8 mouse cellular contexts compared by ENCODE assay signal in genomic region chr6:108782526-108783183, GRCm38 (mm10). TPM values are rescaled to one million over a fixed set of nuclear protein-coding genes. Genes with fewer than 3 reads are reported as not detected.
DNase-seq lines count a peak whose midpoint lies in the region; ATAC-seq and TF ChIP-seq lines count a peak whose summit lies in the region.

TSS of gene Arl8b (plus strand) at chr6:108783099.

- H3K4me2 ChIP-seq in kidney, embryonic 15.5 days, result peak within 1 kb of the TSS; percentile 81

- H3K4me1 ChIP-seq in bone marrow macrophage, adult 2 months (ENCODE audit: control insufficient read depth, insufficient read depth, low read length), result peaks cover 30% of the 10 kb centered on the region
- H3K4me1 ChIP-seq in embryonic fibroblast, embryonic 13.5 days (ENCODE audit: control insufficient read depth, insufficient read depth, low read length), result peaks cover 7% of the 10 kb centered on the region
- H3K4me1 ChIP-seq in heart, embryonic 10.5 days, result peaks cover 17% of the 10 kb centered on the region
- peaks cover 21% of the 10 kb centered on the region for H3K4me1 ChIP-seq in kidney, embryonic 15.5 days

- H3K27ac ChIP-seq in bone marrow macrophage, adult 2 months (ENCODE audit: insufficient read depth, low read depth, low read length), result peak within 1 kb of the TSS; percentile 85
- H3K27ac ChIP-seq in embryonic fibroblast, embryonic 13.5 days (ENCODE audit: insufficient read depth, low read length), result peak within 1 kb of the TSS; percentile 39
- H3K27ac ChIP-seq in heart, embryonic 10.5 days, result peak within 1 kb of the TSS; percentile 94
- H3K27ac ChIP-seq in kidney, embryonic 15.5 days, result peak within 1 kb of the TSS; percentile 87

- DNase-seq in A20 (ENCODE audit: low read depth, low spot score) (peak; percentile 97), liver (peak; percentile 95)
- peak; percentile 96 for DNase-seq in heart, embryonic 10.5 days (ENCODE audit: low spot score)
- peak; percentile 96 to 99 for DNase-seq in spleen, postnatal 4 days (ENCODE audit: low spot score in 2 of 2)

- peak; percentile 96 for ATAC-seq in kidney, embryonic 15.5 days (replicated peaks; ENCODE audit: low FRiP score)
- peak; percentile 77 for ATAC-seq in monocyte, adult 5-6 weeks (replicated peaks; ENCODE audit: insufficient number of reproducible peaks, low FRiP score, low TSS enrichment, poor library complexity, severe bottlenecking)

- 9% methylated on average over 36 of the region's 36 CpGs for WGBS in heart, embryonic 10.5 days
- WGBS in kidney, embryonic 15.5 days, result 10% methylated on average over 36 of the region's 36 CpGs

- H3K36me3 ChIP-seq in heart, embryonic 10.5 days, result no peaks in the 10 kb centered on the region
- H3K36me3 ChIP-seq in kidney, embryonic 15.5 days, result no peaks in the 10 kb centered on the region

- no peaks in the 10 kb centered on the region for H3K9me3 ChIP-seq in heart, embryonic 10.5 days
- no peaks in the 10 kb centered on the region for H3K9me3 ChIP-seq in kidney, embryonic 15.5 days (replicated peaks)

- peak within 1 kb of the TSS; percentile 99 for H3K9ac ChIP-seq in kidney, embryonic 15.5 days

- peak within 1 kb of the TSS; percentile 95 for H3K4me3 ChIP-seq in bone marrow macrophage, adult 2 months (ENCODE audit: insufficient read depth, low read length)
- peak within 1 kb of the TSS; percentile 68 for H3K4me3 ChIP-seq in embryonic fibroblast, embryonic 13.5 days (ENCODE audit: insufficient read depth, low read length)
- H3K4me3 ChIP-seq in heart, embryonic 10.5 days, result peak within 1 kb of the TSS; percentile 99
- H3K4me3 ChIP-seq in kidney, embryonic 15.5 days (replicated peaks), result peak within 1 kb of the TSS; percentile 100

- TF ChIP-seq POLR2A in bone marrow macrophage, adult 2 months (IDR thresholded peaks at IDR 0.05; ENCODE audit: borderline replicate concordance, low read depth, low read length), result no peak
- TF ChIP-seq POLR2A in embryonic fibroblast, embryonic 13.5 days (IDR thresholded peaks at IDR 0.05; ENCODE audit: low read depth, low read length), result peak; percentile 85

- H3K27me3 ChIP-seq in heart, embryonic 10.5 days (ENCODE audit: insufficient read depth, poor library complexity, severe bottlenecking), result no peaks in the 10 kb centered on the region
- no peaks in the 10 kb centered on the region for H3K27me3 ChIP-seq in kidney, embryonic 15.5 days

- peak; percentile 59 for TF ChIP-seq CTCF in bone marrow macrophage, adult 2 months (IDR thresholded peaks at IDR 0.05; ENCODE audit: low read depth, low read length)
- peak; percentile 97 for TF ChIP-seq CTCF in embryonic fibroblast, embryonic 13.5 days (IDR thresholded peaks at IDR 0.05; ENCODE audit: borderline replicate concordance, insufficient read depth, low read length)

RNA-seq across cellular contexts. Expression of gene Arl8b, which starts in this region (rescaled TPM):
- 103 and 114 TPM in 2 replicates for polyA plus RNA-seq in bone marrow macrophage, adult 2 months (2012; ENCODE audit: insufficient read depth, insufficient read length, missing spikeins)
- polyA plus RNA-seq in embryonic fibroblast, embryonic 13.5 days (2011; ENCODE audit: insufficient read length, low read depth, missing spikeins), result 123 and 164 TPM in 2 replicates
- 62.6 and 65.8 TPM in 2 replicates for polyA plus RNA-seq in heart, embryonic 10.5 days (2016; fragmentation: Nextera tagmentation; extraction: Ambion mirVana)
- 78.9 and 79.7 TPM in 2 replicates for polyA plus RNA-seq in kidney, embryonic 15.5 days (2015; fragmentation: Nextera tagmentation; extraction: Ambion mirVana)
- total RNA-seq in monocyte, adult 5-6 weeks (2017), result 37.0 to 88.3 TPM (median 55.0 TPM) in 3 replicates

Comparison
In these comparisons a context has a peak if more than half of its experiments do, and no peak if none do; other contexts are left out.
1. Peak in every context shown above with its lines: DNase-seq, ATAC-seq, H3K4me3 ChIP-seq and H3K27ac ChIP-seq.
2. H3K27ac ChIP-seq: peak in every context shown above with its lines; median percentile 94 in heart, embryonic 10.5 days; 87 in kidney, embryonic 15.5 days; 85 in bone marrow macrophage, adult 2 months; 39 in embryonic fibroblast, embryonic 13.5 days.